Mouse (Mus musculus) lung, adult 2 months (tissue): ENCODE data around the gene Il18bp.

Experiments
- CTCF ChIP-seq: fragments of 200-500 bp; IDR thresholded peaks from 2 replicates; pipeline ENCODE4 v1.5.1; 2011; ENCODE audit warnings: mild to moderate bottlenecking, low read length, control low read depth; ENCODE audit not compliant: insufficient read depth
- POLR2A ChIP-seq: fragments of 200-500 bp; IDR thresholded peaks from 2 replicates; pipeline ENCODE4 v1.6.1; 2011; ENCODE audit warnings: low read depth, mild to moderate bottlenecking, control low read depth, low read length, borderline replicate concordance; ENCODE audit errors: extremely low read depth

DNA sequence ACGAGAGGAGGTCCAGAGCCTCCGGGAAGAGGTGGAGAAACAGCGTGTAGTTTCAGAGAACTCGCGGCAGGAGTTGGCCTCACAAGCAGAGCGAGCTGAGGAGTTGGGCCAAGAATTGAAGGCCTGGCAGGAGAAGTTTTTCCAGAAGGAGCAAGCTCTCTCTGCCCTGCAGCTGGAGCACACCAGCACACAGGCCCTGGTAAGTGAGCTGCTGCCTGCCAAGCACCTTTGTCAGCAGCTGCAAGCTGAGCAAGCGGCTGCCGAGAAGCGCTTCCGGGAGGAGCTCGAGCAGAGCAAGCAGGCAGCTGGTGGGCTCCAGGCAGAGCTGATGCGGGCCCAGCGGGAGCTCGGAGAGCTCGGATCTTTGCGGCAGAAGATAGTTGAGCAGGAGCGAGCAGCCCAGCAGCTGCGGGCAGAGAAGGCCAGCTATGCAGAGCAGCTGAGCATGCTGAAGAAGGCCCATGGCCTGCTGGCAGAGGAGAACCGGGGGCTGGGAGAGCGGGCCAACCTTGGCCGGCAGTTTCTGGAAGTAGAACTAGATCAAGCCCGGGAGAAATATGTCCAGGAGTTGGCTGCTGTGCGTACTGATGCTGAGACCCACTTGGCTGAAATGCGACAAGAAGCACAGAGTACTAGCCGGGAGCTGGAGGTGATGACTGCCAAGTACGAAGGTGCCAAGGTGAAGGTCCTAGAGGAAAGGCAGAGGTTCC is 17.4 kb downstream of the Il18bp start:
- TF ChIP-seq CTCF: no peak
- TF ChIP-seq POLR2A: no peak
